Mouse (Mus musculus): ENCODE measurements at regions not wholly inside any gene's neighbourhood (a gene's known extent, or its start where the extent isn't known, plus 50 kb on each side); places are given as distances from the start of the nearest gene placed in this dataset.

DNA sequence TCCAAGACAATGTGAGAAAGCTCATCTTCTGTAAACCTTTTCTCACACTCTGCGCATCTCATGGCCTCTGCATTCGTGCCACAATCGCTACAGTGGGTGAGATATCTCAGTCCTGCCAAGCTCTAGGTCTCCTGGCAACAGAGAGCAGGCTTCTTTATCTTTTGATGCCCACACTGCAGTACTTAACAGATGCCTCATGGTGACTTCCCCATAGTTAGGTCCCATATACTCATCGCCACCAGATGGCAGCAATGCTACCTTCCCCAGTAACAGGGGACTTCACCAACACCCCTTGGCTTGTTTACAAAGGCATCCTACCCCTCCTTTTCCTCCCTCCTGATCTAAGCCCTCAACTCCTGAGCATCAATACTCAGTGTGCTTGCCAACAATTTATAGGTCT, 123.5 kb upstream of the Gimd1 start:
- no peak for TF ChIP-seq TCF12 (IDR thresholded peaks at IDR 0.05; ENCODE audit: insufficient read depth, poor library complexity, severe bottlenecking)
- no peak for TF ChIP-seq MAX (IDR thresholded peaks at IDR 0.05; ENCODE audit: low read depth)
- no peak for TF ChIP-seq POLR2A (IDR thresholded peaks at IDR 0.05; ENCODE audit: insufficient read length, low read depth)
- no peak for TF ChIP-seq USF1 (IDR thresholded peaks at IDR 0.05; ENCODE audit: low read depth)
- TF ChIP-seq MYOG (IDR thresholded peaks at IDR 0.05; ENCODE audit: control insufficient read depth in 1 of 3, insufficient read depth in 1 of 3, insufficient read length in 2 of 3, low read depth in 2 of 3), result no peak
